Mouse (Mus musculus) bone marrow, adult 2 months (tissue): Measurements from ENCODE around the gene Foxn3.

Experiments
- CTCF ChIP-seq: fragments of 200-500 bp; IDR thresholded peaks from 2 replicates; pipeline ENCODE4 v1.5.1; 2011; ENCODE audit warnings: low read length, control low read depth; ENCODE audit not compliant: control insufficient read depth, insufficient read depth
- POLR2A ChIP-seq: fragments of 200-500 bp; IDR thresholded peaks from 2 replicates; pipeline ENCODE4 v1.6.1; 2011; ENCODE audit warnings: low read depth, mild to moderate bottlenecking, control low read depth, low read length, borderline replicate concordance; ENCODE audit not compliant: control insufficient read depth

DNA sequence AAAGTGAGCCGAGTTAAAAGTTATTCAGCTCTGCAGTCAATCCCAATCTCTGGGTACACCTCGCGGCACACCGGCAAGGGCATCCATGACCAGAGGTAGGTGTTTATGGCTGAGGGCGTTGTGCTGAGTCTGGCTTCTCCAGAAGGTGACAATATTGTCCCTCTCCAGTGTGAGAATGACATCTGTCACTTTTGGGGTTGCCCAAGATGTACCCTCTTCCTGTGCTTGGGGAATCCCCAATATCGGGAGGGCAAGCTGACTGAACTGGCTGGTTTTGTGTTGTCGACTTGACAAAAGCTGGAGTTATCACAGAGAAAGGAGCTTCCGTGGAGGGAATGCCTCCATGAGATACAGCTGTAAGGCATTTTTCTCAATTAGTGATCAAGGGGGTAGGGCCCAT, 8.6 kb upstream of the Foxn3 start:
- no peak for TF ChIP-seq CTCF
- TF ChIP-seq POLR2A, result no peak
